Mouse (Mus musculus): ENCODE measurements around the gene Raver2.
A peak's percentile ranks its signal among the peaks of the same experiment; 100 is the strongest.

Raver2 gene

DNA sequence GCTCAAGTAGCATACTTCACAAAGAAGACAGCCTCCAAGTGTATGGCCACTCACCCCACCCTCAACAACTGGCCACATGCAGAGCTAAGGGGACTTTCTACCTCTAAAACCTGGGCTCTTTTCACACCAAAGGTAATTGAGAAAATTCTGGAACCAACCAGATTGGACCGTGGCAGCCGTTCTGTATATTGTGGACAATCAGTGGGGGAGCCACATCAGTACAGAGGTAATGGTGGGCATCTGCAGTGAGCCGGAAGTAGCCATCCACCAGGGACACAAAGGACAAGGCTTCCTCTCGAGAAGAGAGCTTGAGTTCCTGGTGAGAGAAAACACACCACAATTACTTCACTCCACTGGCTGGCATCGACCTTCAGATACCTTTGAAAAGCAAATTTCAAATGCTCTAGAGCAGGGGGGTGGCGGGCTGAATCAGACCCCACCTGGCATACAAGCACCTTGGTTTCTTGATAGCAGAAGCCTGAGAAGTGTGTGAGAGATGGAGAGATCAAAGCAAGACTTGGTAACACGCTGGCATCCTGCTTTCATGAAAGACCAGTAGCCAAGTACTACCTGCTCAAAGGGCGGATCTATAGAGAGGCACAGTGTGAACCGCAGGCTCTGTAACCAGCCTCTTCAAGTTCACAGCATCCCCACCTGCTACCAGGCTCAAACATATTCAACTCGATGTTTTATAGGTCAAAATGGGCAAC, 106.3 kb downstream of the Raver2 start:
- no peak for DNase-seq (ENCODE audit: low spot score)

DNA sequence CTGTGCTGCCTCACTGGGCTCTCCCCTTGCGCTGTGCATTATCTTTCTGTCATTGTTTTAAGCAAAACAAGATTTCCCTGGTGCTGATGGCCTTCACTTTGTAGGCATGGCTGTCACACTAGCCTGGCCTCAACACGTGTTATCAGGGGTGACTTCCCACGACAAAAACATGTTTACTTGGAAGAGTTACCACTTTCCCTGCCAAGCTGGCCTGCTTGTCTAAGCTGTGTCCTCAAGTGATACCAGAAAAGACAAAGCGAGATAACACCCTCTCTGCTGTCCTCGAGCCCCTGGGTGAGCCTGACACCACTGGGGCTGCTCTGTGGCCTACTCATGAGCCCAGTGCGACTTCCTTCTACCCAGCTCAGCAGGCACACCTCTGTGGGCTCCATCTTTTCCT, 107.3 kb downstream of the Raver2 start:
- peak; percentile 84 for DNase-seq (ENCODE audit: low spot score)

DNA sequence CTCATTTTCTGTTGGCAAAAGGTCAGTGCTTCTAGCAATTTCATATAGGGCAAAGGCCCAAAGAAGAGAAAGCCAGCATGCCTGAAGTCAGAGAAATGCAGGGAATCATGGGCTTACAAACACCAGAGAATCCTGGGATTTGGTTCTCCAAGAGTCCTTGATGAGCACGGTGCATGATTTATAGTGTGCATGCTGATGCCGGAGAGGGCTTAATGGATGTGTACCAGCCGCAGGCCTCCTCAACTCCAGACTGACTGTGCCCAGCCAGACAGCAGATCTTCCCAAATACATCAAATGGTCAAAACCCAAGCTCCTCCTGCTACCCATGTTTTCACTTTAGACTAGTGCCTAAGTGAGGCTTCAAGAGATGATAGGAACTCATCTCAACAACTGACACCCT, 109.0 kb downstream of the Raver2 start:
- no peak for DNase-seq (ENCODE audit: low spot score)

DNA sequence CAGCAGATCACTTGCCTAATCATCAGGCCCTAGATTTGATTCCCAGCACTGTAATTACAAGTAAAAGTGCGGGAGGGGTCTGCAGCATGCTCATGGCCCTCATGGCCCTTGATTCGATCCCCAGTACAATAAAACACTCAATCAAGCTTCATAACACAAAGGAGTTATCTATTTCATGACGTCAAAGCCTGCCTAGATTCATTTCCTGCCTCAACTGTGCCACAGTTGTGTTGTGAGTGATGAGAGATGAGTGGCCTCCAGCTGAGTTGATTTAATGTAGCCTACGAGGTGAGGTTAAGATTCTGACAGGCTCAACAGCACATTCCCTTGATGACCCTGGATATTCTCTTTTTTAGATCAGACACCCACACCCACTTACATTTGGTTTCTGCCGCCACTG, 110.3 kb downstream of the Raver2 start:
- no peak for DNase-seq (ENCODE audit: low spot score)

DNA sequence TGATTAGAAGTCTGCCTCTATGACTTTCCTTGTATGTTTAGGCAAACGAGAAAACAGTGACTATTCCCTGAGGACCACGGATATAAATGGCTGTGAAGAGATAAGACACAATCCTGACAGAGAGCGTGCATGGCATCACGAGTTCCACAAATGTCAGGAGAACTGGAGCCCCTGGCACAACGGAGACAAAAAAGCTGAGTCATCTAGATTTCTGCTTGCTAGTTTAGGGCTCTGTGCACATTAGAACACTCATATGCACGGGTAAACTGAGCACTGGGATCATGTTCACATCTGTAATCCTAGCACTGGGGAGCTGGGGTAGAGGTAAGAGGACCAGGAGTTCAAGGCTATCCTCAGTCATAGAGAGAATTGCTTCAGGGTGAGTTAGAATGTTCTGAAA, 111.1 kb downstream of the Raver2 start:
- no peak for DNase-seq (ENCODE audit: low spot score)

DNA sequence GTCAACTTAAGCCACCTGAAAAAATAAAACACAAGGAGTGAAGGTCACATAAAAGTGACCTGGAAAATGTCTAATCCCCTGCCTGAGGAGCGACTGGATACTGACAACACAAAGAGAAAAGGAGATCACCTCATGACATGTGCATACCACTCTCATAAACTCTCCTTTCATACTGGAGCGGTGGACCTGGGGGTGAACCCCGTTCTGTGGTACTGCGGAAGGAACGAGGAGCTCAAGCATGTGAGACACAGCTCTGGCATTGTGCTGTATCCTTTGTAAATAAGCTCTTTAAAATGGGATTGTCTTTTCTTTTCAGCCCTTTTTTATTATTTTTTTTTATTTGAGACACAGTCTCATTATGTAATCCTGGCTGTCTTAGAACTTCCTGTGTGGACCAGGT, 111.9 kb downstream of the Raver2 start:
- no peak for DNase-seq (ENCODE audit: low spot score)

DNA sequence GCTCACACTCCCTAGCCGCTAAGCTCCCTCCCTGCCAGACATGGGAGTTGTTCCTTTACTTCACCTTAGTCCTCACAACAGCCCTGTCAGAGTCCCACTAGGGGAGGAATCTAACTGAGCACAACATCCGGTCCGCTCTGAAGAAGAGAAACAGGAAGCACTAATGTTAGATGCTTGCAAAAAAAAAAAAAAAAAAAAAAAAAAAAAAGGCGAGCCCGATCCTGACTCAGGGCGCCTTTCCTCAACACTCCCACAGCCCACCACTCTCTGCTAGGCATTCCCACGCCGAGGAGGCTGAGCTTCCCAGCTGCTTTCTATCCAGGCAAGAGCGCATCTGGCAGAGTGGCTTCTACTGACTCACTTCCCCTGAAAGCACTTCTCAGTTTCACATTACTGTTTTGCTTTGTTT, 113.8 kb downstream of the Raver2 start:
- DNase-seq (ENCODE audit: low spot score): peak; percentile 37

DNA sequence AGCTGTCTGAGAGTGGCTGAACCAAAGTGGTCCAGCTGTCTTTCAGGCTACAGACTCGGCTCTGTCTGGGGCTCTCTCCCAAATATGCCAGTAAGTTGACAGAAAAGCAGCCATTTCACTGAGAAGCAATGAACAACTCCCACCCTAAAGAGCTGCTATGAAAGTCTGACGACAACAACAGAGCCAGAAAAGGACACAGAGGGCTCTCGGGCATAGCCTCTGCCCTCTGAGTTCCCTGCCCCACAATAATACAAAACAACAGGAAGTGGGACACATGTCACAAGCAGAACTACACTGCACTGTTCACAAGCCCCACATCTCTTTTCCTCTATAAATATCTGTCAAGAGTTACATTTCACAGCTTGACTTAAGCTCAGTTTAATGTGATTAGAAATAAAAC, 116.4 kb downstream of the Raver2 start:
- DNase-seq (ENCODE audit: low spot score): no peak

DNA sequence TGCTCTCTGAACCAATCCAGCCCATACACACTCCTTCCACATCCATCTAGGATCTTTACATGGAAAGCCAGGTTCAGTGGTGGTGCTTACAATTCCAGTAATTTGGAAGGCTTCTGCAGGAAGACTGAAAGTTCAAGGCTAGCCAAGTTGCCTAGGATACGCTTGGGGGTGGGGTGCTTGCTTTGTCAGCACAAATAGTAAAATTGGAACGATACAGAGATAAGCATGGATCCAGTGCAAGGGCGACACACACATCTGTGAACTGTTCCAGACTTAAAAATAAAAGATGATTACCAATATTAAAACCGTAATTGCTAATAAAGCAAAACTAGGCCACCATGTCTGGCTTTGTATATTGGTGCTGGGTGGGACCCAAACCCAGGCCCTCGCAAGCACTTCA, 117.8 kb downstream of the Raver2 start:
- DNase-seq (ENCODE audit: low spot score): peak; percentile 39

DNA sequence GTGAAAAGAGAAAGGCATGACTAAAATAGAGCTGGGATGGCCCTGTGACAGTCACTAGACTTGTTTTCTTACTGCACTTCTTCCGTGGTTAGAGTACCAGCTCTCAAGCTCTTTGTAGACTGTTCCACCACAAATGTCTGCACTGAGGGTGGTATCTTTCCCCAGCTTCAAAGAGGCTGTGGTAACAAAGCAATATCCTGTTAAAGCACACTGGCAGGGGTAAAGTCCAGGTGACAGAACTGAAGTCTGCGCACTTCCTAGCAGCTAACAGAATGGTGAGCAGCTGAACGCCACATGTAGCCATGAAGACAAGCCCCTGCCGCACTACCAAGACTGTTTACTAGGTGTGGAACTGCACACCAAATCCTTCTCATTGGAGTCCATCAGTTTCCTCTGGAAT, 118.6 kb downstream of the Raver2 start:
- no peak for DNase-seq (ENCODE audit: low spot score)

DNA sequence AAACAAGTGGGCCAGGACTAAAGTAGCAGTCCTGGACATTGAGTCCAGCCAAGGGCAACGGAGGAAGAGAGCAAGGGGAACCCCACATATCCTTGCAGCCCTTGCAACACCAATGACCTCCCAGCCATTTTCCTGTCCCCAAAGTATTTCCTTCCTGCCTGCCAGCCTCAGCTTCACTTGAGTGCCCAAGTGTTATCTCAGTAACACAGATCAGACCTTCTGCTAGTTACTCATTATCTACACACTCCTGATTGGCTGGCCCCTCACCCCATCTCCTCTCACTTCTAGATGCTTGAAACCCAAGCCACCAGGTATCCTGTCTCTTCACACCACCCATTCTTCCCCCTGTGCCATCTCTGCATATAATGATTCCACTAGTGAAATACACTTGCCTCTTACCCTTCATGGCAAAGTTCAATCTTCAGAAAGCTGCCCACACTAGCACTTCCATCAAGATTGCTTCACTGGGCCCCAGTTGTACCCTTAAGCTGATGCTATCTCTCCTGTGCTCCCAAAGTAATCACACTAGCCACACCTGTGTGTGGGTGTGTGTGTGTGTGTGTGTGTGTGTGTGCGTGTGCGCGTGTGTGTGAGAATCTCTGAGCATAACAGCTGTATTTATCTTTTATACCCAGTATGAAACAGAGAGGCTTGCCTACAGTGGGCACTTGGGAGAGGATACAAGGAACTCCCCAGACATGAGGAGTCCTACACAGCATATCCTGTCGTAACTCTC, 123.6 kb downstream of the Raver2 start:
- no peak for DNase-seq (ENCODE audit: low spot score)

DNA sequence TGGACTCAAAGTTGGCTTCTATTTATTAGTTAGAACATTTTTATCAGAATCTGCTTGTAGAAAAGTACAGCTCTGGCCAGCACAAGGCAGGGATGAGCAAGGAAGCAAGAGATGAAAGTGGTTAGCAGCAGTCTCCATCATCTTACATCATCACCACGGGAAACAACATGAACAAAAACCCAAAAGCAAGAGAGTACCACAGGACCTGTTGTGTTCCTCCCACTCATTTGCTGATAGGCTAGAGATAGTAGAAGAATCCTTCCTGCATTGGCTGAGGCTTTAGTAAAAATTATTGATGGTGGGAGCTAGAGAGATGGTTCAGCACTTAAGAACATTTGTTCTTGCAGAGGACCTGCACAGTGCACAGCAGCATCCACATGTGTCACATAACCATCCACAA, 125.4 kb downstream of the Raver2 start:
- no peak for DNase-seq (ENCODE audit: low spot score)

DNA sequence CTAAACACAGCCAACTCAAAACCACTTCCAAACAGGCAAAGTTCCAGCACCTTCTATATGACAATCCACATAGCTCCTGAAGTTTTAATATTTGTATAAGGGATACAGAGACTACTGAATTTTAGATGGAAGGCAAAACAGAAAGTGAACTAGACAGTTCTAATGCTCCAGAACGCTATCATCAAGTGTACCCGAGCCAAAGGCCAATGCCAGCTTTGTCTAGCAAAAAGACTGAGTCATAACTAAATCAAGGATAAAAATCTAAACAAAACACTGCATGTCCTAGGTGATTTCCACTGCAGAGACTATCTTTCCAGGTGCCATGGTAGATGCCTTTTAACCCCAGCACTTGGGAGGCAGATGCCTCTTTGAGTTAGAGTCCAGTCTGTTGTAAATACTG, 127.6 kb downstream of the Raver2 start:
- no peak for DNase-seq (ENCODE audit: low spot score)

DNA sequence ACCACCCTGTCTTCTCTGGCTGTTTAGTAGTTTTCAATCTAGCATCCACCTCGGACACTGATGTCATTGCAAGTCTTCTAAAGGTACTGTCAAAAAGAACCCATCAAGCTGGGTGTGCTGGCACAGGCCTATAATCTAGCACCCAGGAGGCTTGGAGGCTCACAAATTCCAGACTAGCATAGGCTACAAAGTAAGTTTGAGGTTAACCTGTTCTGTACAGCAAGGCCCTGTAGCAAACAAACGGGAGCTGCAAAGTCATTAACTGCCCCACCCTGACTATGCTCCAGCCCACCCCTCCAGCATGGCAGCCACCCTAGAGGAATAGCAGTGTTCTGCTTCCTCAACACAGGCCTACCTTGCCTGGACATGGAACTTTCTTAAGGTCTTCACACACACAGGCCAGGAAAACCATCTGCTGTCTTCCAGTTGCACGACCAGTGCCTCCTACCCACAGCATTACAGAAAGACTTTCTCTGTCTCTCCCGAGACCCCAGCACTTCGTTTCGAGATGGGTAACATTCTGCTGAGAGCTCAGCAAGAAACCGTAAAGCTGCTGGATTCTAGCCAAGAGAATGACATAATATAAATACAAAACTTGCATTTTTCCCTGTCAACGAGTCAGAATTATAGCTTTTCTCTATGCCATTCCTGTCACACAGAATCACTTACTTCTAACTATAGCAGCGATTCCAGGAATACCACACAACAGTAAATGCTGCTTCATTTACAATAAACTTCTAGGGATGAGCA, 128.8 kb downstream of the Raver2 start:
- no peak for DNase-seq (ENCODE audit: low spot score)

DNA sequence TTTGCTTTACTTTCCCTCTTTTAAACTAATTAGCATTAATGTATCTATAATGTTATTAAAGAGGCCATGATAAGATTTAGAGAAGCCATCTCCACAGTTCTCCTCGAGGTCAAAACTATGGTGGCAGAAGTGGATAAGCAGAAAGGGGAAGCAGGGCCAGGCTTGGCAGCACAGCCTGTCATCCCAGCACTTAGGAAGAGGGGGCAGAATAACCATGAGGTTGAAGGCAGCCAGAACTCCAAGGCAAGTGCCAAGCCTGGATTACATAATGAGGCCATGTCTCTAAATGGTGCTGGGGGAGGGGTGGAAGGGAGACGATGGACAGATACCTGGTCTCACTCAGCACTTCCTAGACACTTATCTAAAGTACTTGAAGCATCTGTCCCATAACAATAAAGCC, 129.6 kb downstream of the Raver2 start:
- DNase-seq (ENCODE audit: low spot score): peak; percentile 47

DNA sequence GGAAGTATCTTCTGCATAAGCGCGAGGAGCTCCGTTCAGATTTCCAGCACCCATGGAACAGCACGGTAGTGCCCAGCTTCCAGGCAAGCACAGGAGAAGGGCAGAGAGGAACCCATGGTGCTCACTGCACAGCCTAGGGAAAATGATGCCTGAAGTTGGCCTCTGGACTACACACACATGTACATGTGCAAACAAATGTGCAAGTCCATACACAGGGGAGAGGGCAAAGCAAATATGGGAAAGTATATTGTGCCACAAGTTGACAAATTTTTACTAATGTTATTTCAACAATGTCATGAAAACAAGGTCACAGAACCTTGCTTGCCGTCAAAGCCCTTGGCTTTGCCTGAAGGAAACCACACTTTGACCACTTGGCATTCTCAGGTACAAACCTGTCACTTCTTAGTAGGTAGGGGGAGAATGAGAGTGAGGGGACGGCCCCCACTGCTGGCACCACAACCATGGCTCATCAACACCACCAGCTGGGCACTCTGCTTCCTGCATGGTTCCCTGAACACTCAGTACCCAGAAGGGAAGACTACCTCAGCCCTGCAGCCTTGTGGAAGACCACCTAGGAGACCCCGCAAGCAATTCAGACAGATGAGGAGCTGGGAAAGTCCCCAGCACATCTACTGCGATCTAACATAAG, 130.8 kb downstream of the Raver2 start:
- DNase-seq (ENCODE audit: low spot score): no peak
